Mouse (Mus musculus) gastrocnemius, adult 8-10 months (tissue): Measurements from ENCODE around the gene Il17re. TPM values are rescaled to one million over a fixed set of nuclear protein-coding genes. Genes with fewer than 3 reads are reported as not detected.

Experiments
- DNase-seq, 2 experiments: peaks; one replicate each; pipeline ENCODE4 v3.0.0; 2022; ENCODE audit warnings: low spot score in 2 of 2
- total RNA-seq, 4 experiments: library from RNA; stranded (reverse); gene quantifications; 2 replicates each; pipeline ENCODE4 v1.2.4; 2022

Gene Il17re
- total RNA-seq: under 1 TPM; 0.12 to 0.44 (median 0.28) TPM

DNA sequence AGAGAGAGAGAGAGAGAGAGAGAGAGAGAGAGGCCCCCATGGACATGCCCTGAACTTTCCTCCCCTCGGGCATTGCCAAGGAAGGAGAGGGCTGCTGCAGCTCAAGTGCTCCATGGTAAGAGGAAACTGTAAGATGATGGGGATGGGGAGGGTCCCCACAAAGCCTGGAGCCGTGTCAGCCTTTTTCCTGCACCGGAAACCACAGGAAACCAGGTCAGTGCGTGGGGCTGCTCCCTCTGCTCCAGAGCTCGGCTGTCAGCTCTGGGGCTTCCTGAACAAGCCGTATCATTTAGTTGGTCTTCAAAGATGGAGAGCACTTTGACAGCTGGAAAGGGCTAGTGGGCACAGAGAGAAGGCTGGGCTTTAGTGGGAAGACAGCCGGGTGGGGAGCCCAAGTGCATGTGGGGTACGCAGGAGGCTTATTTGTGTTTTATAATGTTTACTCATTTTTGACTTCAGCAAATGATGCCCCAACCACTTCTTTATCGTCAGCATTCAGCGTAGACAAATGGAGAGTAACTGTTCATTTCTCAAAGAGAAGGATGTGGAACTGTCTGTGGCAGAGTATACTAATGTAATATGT, at the start of gene Il17re:
TSS of gene Il17re (plus strand) at position 533 of the 583 bp plus-strand sequence.
- DNase-seq: no peak

- no peak for DNase-seq
These were observed 48.3 kb upstream of the Il17re start for GRCm38 (mm10) chr6:113410001-113410400.

- no peak for DNase-seq
These were observed 41.9 kb upstream of the Il17re start for GRCm38 (mm10) chr6:113416416-113416815.

- DNase-seq: no peak
These were observed 39.7 kb upstream of the Il17re start for GRCm38 (mm10) chr6:113418441-113419198.

GRCm38 (mm10) chr6:113419199-113419587, 39.1 kb upstream of the Il17re start, which contains the start of gene Rpusd3:
TSS of gene Rpusd3 (minus strand) at chr6:113419340.
- peak; percentile 94 to 95 for DNase-seq

DNA sequence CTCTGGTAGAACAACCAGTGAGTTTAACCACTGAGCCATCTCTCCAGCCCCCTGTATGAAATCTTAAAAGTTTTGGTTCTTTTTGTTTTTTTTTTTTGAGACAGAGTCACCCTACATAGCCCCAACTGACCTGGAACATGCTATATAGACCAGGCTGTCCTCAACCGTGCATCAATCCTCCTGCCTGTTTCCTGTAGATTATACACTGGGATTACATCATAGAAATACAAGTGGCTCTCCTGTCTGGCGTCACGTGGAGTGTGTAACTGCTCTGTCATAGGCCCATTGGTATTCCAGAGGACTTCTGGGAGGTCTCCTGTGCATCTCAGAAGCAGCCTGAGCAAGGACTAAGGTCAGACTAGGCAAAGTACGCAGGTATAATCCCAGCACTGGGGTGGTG, 35.3 kb upstream of the Il17re start:
- no peak for DNase-seq

DNA sequence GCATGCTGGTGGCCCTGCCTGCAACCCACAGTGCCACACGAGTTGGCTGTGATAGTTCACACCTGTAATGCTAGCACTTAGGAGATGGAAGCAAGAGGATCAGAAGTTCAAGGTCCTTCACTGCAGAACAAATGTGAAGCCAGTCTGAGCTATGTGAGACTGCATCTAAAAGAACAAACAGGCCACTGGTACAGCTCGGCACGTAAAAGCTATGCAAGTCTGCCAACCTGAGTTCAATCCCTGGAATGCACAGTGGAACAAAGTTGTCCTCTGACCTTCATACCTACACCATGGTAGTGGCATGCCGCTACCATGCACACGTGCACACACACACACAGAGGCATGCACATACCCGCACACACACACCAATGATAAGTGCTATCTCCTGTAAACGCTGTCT, 34.1 kb upstream of the Il17re start:
- DNase-seq: no peak

DNA sequence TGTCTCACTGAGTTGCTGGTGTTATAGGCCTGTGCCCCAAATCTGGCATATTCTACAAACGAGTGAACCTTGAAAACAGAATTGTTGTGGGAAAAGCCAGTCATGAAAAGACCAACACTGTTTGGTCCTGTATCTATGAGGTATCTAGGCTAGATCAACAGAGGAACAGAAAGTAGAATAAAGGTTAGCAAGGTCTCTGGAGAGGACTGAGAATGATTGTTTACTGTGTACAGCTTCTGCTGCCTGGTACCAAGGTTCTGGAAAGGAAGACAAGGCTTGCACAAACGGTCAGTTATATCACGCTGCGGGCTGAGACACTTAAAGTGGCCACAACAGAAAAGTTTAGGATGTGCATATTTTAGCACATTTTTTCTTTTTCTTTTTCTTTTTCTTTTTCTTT, 31.6 kb upstream of the Il17re start:
- no peak for DNase-seq

DNA sequence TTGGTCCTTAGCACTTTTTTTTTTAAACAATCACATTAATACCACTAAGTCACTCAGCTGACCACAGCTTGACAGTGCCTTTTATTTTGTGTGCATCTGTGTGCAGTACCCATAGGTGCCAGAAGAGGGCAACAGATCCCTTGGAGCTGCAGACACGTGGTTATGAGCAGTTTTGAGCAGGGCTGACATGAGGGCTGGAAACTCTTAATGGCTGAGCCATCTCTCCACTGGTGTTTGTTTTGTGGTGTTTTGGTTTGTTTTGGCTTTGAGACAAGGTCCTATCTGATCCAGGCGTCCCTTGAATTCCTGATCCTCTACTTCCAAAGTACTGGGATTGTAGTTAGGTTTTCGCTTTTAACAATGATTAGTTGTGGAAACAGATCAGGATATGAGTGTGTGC, 30.9 kb upstream of the Il17re start:
- DNase-seq: no peak

- no peak for DNase-seq
These were observed 30.3 kb upstream of the Il17re start for GRCm38 (mm10) chr6:113428006-113428405.

- DNase-seq: no peak
These were observed 28.3 kb upstream of the Il17re start for GRCm38 (mm10) chr6:113429965-113430364.

DNA sequence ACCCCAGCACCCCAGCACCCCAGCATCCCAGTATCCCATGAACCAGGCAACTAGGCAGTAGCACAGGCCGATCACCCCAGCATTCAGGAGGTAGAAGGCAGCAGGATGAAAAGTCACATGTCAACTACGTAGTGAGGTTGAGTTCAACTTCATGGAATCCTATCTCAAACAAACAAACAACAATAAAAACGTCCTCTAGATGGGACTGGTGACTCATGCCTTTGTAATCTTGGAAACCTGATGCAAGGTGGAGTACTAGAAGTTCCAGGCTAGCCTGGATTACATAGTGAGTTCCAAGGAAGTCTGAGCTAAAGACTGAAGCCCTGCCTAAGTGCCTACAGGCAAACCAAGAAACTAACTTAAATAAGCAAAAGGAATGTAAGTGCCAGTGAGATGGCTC, 27.4 kb upstream of the Il17re start:
- no peak for DNase-seq

DNA sequence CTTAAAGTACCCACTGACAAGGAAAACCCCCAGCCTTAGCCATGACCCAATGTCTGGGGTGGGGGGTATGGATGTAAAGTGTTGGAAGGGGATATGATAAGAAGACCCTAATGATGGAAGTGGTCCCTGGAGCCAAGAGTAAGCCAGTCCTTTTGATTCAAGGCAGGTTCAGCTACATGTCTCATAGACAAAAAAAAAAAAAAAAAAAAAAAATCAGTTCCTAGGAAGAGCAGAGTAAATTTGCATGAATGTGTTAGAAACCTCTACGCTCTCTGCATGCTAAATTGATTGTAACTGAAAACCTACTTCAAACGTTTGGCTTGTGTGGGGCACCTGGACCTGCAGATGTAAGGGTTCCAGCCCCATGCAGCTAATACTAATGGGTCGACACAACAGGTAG, 26.5 kb upstream of the Il17re start:
- DNase-seq: no peak

- DNase-seq: no peak
These were observed 24.6 kb upstream of the Il17re start for GRCm38 (mm10) chr6:113433661-113434060.

- no peak for DNase-seq
These were observed 23.6 kb upstream of the Il17re start for GRCm38 (mm10) chr6:113434691-113435090.

GRCm38 (mm10) chr6:113435664-113436205, 22.5 kb upstream of the Il17re start, which contains the start of gene Cidec:
TSS of gene Cidec (minus strand) at chr6:113435760.
- DNase-seq: no peak

DNA sequence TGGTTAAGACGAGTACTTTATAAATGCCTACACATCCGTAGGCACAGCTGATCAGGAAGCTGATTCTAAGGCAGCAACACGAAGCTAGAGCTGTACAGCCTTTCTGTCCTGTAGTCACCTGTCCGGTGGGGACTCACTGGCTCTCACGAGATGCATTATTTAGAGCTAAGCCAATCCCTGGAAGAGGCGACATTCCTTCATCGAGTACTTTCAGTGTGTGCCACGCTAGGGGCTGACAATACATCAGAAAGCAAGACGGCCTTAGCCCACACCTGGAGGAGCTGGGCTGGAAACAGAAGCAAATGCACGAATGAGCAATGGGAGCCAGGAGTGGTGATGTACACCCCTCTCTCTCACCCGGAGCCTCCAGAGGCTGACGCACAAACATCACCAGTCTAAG, 21.1 kb upstream of the Il17re start:
- DNase-seq: no peak

- DNase-seq: no peak
These were observed 19.4 kb upstream of the Il17re start for GRCm38 (mm10) chr6:113438721-113439430.

- no peak for DNase-seq
These were observed 17.6 kb upstream of the Il17re start for GRCm38 (mm10) chr6:113440686-113441085.

- DNase-seq: peak; percentile 63 to 69
These were observed 17.1 kb upstream of the Il17re start for GRCm38 (mm10) chr6:113441147-113441680.

DNA sequence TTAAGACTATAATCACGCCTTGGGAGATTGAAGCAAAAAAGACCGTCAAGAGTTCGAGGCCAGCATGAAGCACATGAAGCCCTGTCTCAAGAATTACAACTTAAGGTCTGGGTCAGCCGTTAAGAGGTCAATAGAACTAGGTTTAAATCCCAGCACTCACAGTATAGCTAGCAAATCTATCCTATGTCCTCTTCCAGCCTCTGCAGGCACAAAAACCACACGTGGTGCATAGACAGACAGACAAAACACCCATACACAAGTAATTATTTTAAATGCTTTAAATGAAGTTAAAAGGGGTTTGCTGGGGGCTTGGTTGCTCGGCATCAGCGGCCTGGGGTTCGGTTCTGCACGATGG, 16.2 kb upstream of the Il17re start:
- DNase-seq: no peak
